Mouse (Mus musculus) hindbrain, postnatal 0 days (tissue): ENCODE measurements at regions not wholly inside any gene's neighbourhood (a gene's known extent, or its start where the extent isn't known, plus 50 kb on each side); places are given as distances from the start of the nearest gene placed in this dataset.
A peak's percentile ranks its signal among the peaks of the same experiment; 100 is the strongest.

Experiments
- ATAC-seq: fragments of 200-750 bp; cut with Nextera tagmentation; 2 replicates; pipeline ENCODE4 v1.8.0; 2017; ENCODE audit warnings: mild to moderate bottlenecking, moderate TSS enrichment, moderate library complexity
- DNase-seq: peaks from one replicate; pipeline ENCODE4 v3.0.0-alpha.2; 2015; ENCODE audit warnings: low spot score
- H3K27ac ChIP-seq: fragments of 300-500 bp; sonication (generic); 2 replicates; pipeline ENCODE4 v1.5.1; 2014; ENCODE audit warnings: mild to moderate bottlenecking
- H3K27me3 ChIP-seq: fragments of 300-500 bp; sonication (generic); 2 replicates; pipeline ENCODE4 v1.6.1; 2014; ENCODE audit warnings: low read length, mixed read lengths; ENCODE audit not compliant: insufficient read depth
- H3K36me3 ChIP-seq: fragments of 300-500 bp; sonication (generic); 2 replicates; pipeline ENCODE4 v1.6.1; 2014; ENCODE audit warnings: low read length, mixed read lengths; ENCODE audit not compliant: insufficient read depth
- H3K4me1 ChIP-seq: fragments of 300-500 bp; sonication (generic); 2 replicates; pipeline ENCODE4 v1.6.1; 2014; ENCODE audit warnings: antibody characterized with exemption, low read length, mixed read lengths; ENCODE audit not compliant: insufficient read depth
- H3K4me2 ChIP-seq: fragments of 300-500 bp; sonication (generic); 2 replicates; pipeline ENCODE4 v1.6.1; 2014; ENCODE audit warnings: low read depth, mild to moderate bottlenecking, low read length, moderate library complexity, mixed read lengths
- H3K4me3 ChIP-seq: fragments of 300-500 bp; sonication (generic); 2 replicates; pipeline ENCODE4 v1.5.1; 2014; ENCODE audit warnings: low read length
- H3K9ac ChIP-seq: fragments of 300-500 bp; sonication (generic); replicated peaks from 2 replicates; pipeline ENCODE4 v1.6.1; 2014; ENCODE audit warnings: mild to moderate bottlenecking, low read length, moderate library complexity, mixed read lengths
- H3K9me3 ChIP-seq: fragments of 300-500 bp; sonication (generic); 2 replicates; pipeline ENCODE4 v1.6.1; 2016; ENCODE audit warnings: low read length, mixed read lengths
- CTCF ChIP-seq: IDR thresholded peaks from 2 replicates; pipeline ENCODE4 v1.5.1; 2016; ENCODE audit warnings: antibody characterized with exemption, control low read depth, low read depth
- WGBS: fragments of 180-500 bp; shearing (Covaris S2); extraction: QIAGEN DNeasy Blood & Tissue Kit; methylation state at CpG from one replicate; pipeline ENCODE4 v1.1.7; 2014; 5-methylcytosine and 5-hydroxymethylcytosine counted together

GRCm38 (mm10) chr11:105520398-105520797, 63.9 kb upstream of the March10 start:
- no peaks in the 10 kb centered on the region for H3K9me3 ChIP-seq
- 86% methylated on average over 3 of the region's 3 CpGs for WGBS
- H3K9ac ChIP-seq, result no peak overlapping the region
- no peak for TF ChIP-seq CTCF
- no peaks in the 10 kb centered on the region for H3K36me3 ChIP-seq
- no peaks in the 10 kb centered on the region for H3K4me1 ChIP-seq
- H3K4me2 ChIP-seq, result no peak overlapping the region
- H3K27ac ChIP-seq, result no peak overlapping the region
- H3K27me3 ChIP-seq, result no peaks in the 10 kb centered on the region
- no peak for DNase-seq
- ATAC-seq, result no peak
- H3K4me3 ChIP-seq, result no peak overlapping the region

- no peaks in the 10 kb centered on the region for H3K36me3 ChIP-seq
- peaks cover 8% of the 10 kb centered on the region for H3K4me1 ChIP-seq
- 89% methylated on average over 10 of the region's 10 CpGs for WGBS
- H3K27me3 ChIP-seq, result no peaks in the 10 kb centered on the region
- no peak for ATAC-seq
- H3K4me3 ChIP-seq, result no peak overlapping the region
- TF ChIP-seq CTCF, result no peak
- no peak overlapping the region for H3K9ac ChIP-seq
- no peak overlapping the region for H3K4me2 ChIP-seq
- H3K9me3 ChIP-seq, result no peaks in the 10 kb centered on the region
- no peak overlapping the region for H3K27ac ChIP-seq
- no peak for DNase-seq
Observed at GRCm38 (mm10) chr11:105513275-105513674, 56.7 kb upstream of the March10 start.

DNA sequence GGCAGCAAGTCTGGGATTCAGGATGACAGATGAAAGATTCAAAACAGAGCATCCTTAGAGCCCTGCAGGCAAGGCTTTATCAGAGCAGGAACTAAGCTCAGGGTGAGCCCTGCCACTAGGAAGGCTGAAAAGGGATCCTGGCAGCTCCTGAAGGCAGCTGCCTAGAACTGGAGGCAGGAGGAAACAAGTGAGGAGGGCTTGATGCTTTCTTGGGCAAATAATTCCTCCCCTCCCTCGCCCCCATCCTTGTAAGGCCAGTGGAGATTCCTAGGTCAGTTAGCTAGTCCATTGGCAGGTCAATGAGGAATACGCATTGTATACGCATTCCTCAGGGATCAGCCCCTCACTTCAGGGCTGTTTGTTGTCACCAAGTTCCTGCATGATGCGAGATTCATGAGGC, 54.1 kb upstream of the March10 start:
- ATAC-seq, result no peak

GRCm38 (mm10) chr11:105510056-105510455, 53.5 kb upstream of the March10 start:
- no peaks in the 10 kb centered on the region for H3K27me3 ChIP-seq
- H3K9me3 ChIP-seq, result no peaks in the 10 kb centered on the region
- WGBS, result 65% methylated on average over 7 of the region's 7 CpGs
- DNase-seq (peak; percentile 3), ATAC-seq (no peak)
- no peak overlapping the region for H3K9ac ChIP-seq
- no peaks in the 10 kb centered on the region for H3K36me3 ChIP-seq
- no peak for TF ChIP-seq CTCF
- H3K4me1 ChIP-seq, result peaks cover 22% of the 10 kb centered on the region
- no peak overlapping the region for H3K4me2 ChIP-seq
- H3K4me3 ChIP-seq, result no peak overlapping the region
- H3K27ac ChIP-seq, result no peak overlapping the region

More for the DNA sequence above, 54.1 kb upstream of the March10 start:
- TF ChIP-seq CTCF, result no peak
- 77% methylated on average over 4 of the region's 4 CpGs for WGBS
- H3K9me3 ChIP-seq, result no peaks in the 10 kb centered on the region
- no peak for DNase-seq
- no peak overlapping the region for H3K4me2 ChIP-seq
- peaks cover 22% of the 10 kb centered on the region for H3K4me1 ChIP-seq
- no peaks in the 10 kb centered on the region for H3K27me3 ChIP-seq
- H3K9ac ChIP-seq, result no peak overlapping the region
- H3K36me3 ChIP-seq, result no peaks in the 10 kb centered on the region
- H3K27ac ChIP-seq, result no peak overlapping the region
- H3K4me3 ChIP-seq, result no peak overlapping the region

- Histone ChIP-seq H3K27me3 (no peaks in the 10 kb centered on the region), H3K36me3 (no peaks in the 10 kb centered on the region), H3K9ac (no peak overlapping the region), H3K4me2 (peak overlapping the region; percentile 37; the same call in 1 of the 2 replicates), H3K27ac (peak overlapping the region; percentile 81), H3K4me3 (no peak overlapping the region), H3K9me3 (no peaks in the 10 kb centered on the region), H3K4me1 (peaks cover 22% of the 10 kb centered on the region)
- TF ChIP-seq CTCF, result no peak
- WGBS, result 46% methylated on average over 7 of the region's 7 CpGs
- no peak for DNase-seq
- ATAC-seq, result peak; percentile 58
Observed at GRCm38 (mm10) chr11:105508660-105509038, 52.1 kb upstream of the March10 start.

GRCm38 (mm10) chr11:105507972-105508659, 51.6 kb upstream of the March10 start:
- ATAC-seq, result peak; percentile 78
- 0 out of 2 replicates have a peak overlapping the region, but pooled peaks have one; percentile 21 for H3K9ac ChIP-seq
- TF ChIP-seq CTCF, result peak; percentile 40

GRCm38 (mm10) chr11:105507332-105507971, 50.9 kb upstream of the March10 start:
- TF ChIP-seq CTCF, result no peak
- Histone ChIP-seq H3K9me3 (no peaks in the 10 kb centered on the region), H3K4me1 (peaks cover 22% of the 10 kb centered on the region), H3K9ac (no peak overlapping the region), H3K4me2 (peak overlapping the region; percentile 37), H3K36me3 (no peaks in the 10 kb centered on the region), H3K27ac (peak overlapping the region; percentile 81), H3K27me3 (no peaks in the 10 kb centered on the region), H3K4me3 (no peak overlapping the region)
- ATAC-seq (no peak; the same call in 1 of the 2 replicates), DNase-seq (peak; percentile 25)
- WGBS, result 14% methylated on average over 8 of the region's 8 CpGs

More at GRCm38 (mm10) chr11:105507972-105508659, 51.6 kb upstream of the March10 start:
- H3K4me1 ChIP-seq, result peaks cover 22% of the 10 kb centered on the region
- H3K9me3 ChIP-seq, result no peaks in the 10 kb centered on the region
- no peaks in the 10 kb centered on the region for H3K27me3 ChIP-seq
- 3% methylated on average over 5 of the region's 6 CpGs for WGBS
- H3K4me3 ChIP-seq, result no peak overlapping the region
- H3K36me3 ChIP-seq, result no peaks in the 10 kb centered on the region
- H3K27ac ChIP-seq, result peak overlapping the region; percentile 81
- H3K4me2 ChIP-seq, result peak overlapping the region; percentile 37
- peak; percentile 88 for DNase-seq
